Mouse (Mus musculus) liver, embryonic 13.5 days (tissue): ENCODE data around the gene Tab2. TPM values are rescaled to one million over a fixed set of nuclear protein-coding genes. Genes with fewer than 3 reads are reported as not detected.

Source experiments
- ATAC-seq: fragments of 200-750 bp; cut with Nextera tagmentation; 2 replicates; pipeline ENCODE4 v1.8.0; 2017; ENCODE audit warnings: low read depth, mild to moderate bottlenecking, moderate number of reproducible peaks, moderate library complexity
- DNase-seq: peaks from one replicate; pipeline ENCODE4 v3.0.0; 2022
- H3K27ac ChIP-seq: fragments of 300-500 bp; sonication (generic); 2 replicates; pipeline ENCODE4 v1.5.1; 2015; ENCODE audit warnings: moderate library complexity, mild to moderate bottlenecking, inconsistent platforms
- H3K27me3 ChIP-seq: fragments of 300-500 bp; sonication (generic); 2 replicates; pipeline ENCODE4 v1.6.1; 2015; ENCODE audit warnings: mild to moderate bottlenecking, inconsistent platforms
- H3K36me3 ChIP-seq: fragments of 300-500 bp; sonication (generic); 2 replicates; pipeline ENCODE4 v1.6.1; 2015; ENCODE audit warnings: mild to moderate bottlenecking, inconsistent platforms
- H3K4me1 ChIP-seq: fragments of 300-500 bp; sonication (generic); replicated peaks from 2 replicates; pipeline ENCODE4 v1.6.1; 2015; ENCODE audit warnings: inconsistent platforms
- H3K4me2 ChIP-seq: fragments of 300-500 bp; sonication (generic); 2 replicates; pipeline ENCODE4 v1.6.1; 2015; ENCODE audit warnings: inconsistent platforms, mild to moderate bottlenecking, moderate library complexity
- H3K4me3 ChIP-seq: fragments of 300-500 bp; sonication (generic); replicated peaks from 2 replicates; pipeline ENCODE4 v1.5.1; 2015; ENCODE audit warnings: mild to moderate bottlenecking, inconsistent platforms
- H3K9ac ChIP-seq: fragments of 300-500 bp; sonication (generic); 2 replicates; pipeline ENCODE4 v1.6.1; 2015; ENCODE audit warnings: mild to moderate bottlenecking, inconsistent platforms
- H3K9me3 ChIP-seq: fragments of 300-500 bp; sonication (generic); replicated peaks from 2 replicates; pipeline ENCODE4 v1.6.1; 2016; ENCODE audit warnings: inconsistent platforms
- WGBS: fragments of 180-500 bp; shearing (Covaris S2); methylation state at CpG from one replicate; pipeline ENCODE4 v1.1.7; 2015; ENCODE audit not compliant: insufficient replicate concordance; 5-methylcytosine and 5-hydroxymethylcytosine counted together
- polyA plus RNA-seq: library from polyadenylated mRNA; unstranded; fragments of >200 nt; fragmentation: Nextera tagmentation; extraction: Ambion mirVana; gene quantifications from 2 replicates; pipeline ENCODE4 v1.2.1, GENCODE M21; 2015

Tab2 gene
- polyA plus RNA-seq, 1 experiment from 2014 or later: 9.2 TPM

DNA sequence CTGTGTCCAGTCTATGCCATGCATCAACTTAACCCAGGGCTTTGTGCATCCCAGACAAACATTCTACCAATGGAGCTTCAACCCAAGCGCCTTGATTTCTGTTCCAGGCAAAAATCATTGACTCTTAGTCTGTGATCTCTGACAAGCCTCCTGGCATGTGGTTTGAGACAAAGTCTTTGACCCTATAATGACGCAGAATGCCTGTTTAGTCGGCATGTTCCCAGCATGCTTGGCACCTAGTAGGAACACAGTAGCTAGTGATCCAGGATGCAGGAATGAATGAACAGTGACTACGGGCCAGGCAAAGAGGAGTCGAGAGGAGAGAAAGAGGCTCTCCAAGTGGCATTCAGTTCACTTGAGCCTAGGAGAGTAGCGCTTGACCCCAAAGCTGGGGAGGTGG is 92.6 kb downstream of the Tab2 start:
- Histone ChIP-seq H3K27me3 (peaks cover 19% of the 10 kb centered on the region), H3K9ac (no peak overlapping the region), H3K4me1 (peaks cover 7% of the 10 kb centered on the region), H3K36me3 (no peaks in the 10 kb centered on the region), H3K4me3 (no peak overlapping the region), H3K4me2 (no peak overlapping the region), H3K9me3 (no peaks in the 10 kb centered on the region), H3K27ac (no peak overlapping the region)
- 82% methylated on average over 6 of the region's 6 CpGs for WGBS
- ATAC-seq (no peak), DNase-seq (no peak)

DNA sequence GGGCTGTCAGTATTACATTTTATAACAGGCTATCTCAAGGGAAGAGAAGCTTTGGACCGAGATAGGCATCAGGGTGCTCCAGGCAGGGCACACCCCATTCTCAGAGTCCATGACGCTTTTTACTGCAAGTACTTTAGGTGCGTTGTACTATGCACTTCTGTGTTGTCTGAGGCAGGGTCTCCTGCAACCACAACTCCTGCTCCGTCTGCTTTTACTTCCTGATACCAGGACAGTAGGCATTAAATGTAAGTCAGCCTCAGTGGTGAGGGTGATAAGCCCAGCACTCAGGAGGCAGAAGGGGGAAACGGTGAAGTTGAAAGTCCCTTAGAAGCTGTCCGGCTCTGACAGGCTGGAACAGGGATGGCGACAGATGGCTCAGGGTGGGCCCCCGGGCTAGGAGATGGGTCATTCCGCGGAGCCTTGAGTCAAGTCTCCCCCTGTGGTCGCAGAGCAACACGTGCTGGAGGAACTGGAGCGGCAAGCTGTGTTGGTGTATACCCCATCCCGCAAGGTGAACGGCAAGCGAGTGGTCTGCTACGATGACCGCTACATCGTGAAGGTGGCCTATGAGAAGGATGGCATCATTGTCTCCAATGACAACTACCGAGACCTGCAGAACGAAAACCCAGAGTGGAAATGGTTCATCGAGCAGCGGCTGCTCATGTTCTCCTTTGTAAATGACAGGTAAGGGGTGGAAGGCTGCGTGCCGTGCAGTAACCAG is 93.9 kb downstream of the Tab2 start:
- Histone ChIP-seq H3K27me3 (peaks cover 7% of the 10 kb centered on the region), H3K4me1 (peaks cover 2% of the 10 kb centered on the region), H3K27ac (no peak overlapping the region), H3K9me3 (no peaks in the 10 kb centered on the region), H3K4me2 (no peak overlapping the region), H3K9ac (no peak overlapping the region), H3K36me3 (no peaks in the 10 kb centered on the region), H3K4me3 (no peak overlapping the region)
- WGBS: 77% methylated on average over 24 of the region's 25 CpGs
- DNase-seq (no peak), ATAC-seq (no peak)

DNA sequence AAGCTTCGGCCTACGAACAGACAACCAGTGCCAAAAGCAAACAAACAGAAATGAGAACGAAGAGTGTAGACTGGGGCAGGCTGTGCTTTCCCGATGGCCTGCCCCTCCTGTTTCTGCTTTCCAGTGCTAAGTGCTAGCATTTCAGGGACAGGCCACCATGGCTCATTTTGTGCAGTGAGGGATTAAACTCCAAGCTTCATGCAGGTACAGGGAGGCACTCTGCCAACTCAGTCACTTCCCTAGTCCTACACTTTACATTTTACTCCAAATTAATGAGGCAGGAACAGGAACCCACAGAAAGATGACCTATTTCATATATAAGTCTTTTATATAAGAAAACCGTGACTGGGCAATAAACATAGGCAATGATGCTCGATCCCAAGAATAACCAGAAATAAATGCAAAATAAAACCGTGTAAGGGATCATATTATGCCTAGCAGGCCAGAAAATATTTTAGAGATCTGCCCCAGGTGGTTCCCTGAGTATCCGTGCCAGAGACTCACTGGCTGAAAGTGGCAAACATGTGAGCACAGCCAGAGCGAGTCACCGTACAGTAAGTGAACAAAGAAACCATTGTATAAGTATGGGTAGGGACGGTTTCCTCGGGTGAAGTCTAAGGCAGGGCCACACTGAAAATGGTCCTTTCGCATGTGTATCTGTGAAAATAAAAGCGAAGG is 94.6 kb downstream of the Tab2 start:
- ATAC-seq (no peak), DNase-seq (no peak)
- H3K9ac ChIP-seq: no peak overlapping the region
- no peak overlapping the region for H3K4me3 ChIP-seq
- no peak overlapping the region for H3K27ac ChIP-seq
- no peaks in the 10 kb centered on the region for H3K9me3 ChIP-seq
- WGBS: 74% methylated on average over 14 of the region's 14 CpGs
- no peaks in the 10 kb centered on the region for H3K4me1 ChIP-seq
- H3K36me3 ChIP-seq: no peaks in the 10 kb centered on the region
- H3K4me2 ChIP-seq: no peak overlapping the region
- H3K27me3 ChIP-seq: no peaks in the 10 kb centered on the region

- Histone ChIP-seq H3K4me3 (no peak overlapping the region), H3K9ac (no peak overlapping the region), H3K27me3 (no peaks in the 10 kb centered on the region), H3K9me3 (no peaks in the 10 kb centered on the region), H3K27ac (no peak overlapping the region), H3K4me2 (no peak overlapping the region), H3K36me3 (no peaks in the 10 kb centered on the region), H3K4me1 (no peaks in the 10 kb centered on the region)
- 66% methylated on average over 7 of the region's 7 CpGs for WGBS
- ATAC-seq: no peak
- no peak for DNase-seq
Measured at GRCm38 (mm10) chr10:7860494-7860893, 95.5 kb downstream of the Tab2 start.

Other genes with a start within 250 kb of the Tab2 start
- gene Katna1, start 230.2 kb downstream of the Tab2 start, polyA plus RNA-seq: 33.9 and 43.6 TPM in 2 replicates
- 31.7 and 36.3 TPM in 2 replicates for gene Ginm1, start 163.4 kb downstream of the Tab2 start, polyA plus RNA-seq
- 26.0 and 29.8 TPM in 2 replicates for gene Ppil4, start 163.3 kb downstream of the Tab2 start, polyA plus RNA-seq
- gene Zc3h12d, start 123.8 kb downstream of the Tab2 start, polyA plus RNA-seq: 0.22 and 0.23 TPM in 2 replicates